Comparison of ENCODE assay signal across 21 mouse cellular contexts in genomic region chr2:130125279-130126059, GRCm38 (mm10). TPM values are rescaled to one million over a fixed set of nuclear protein-coding genes. Genes with fewer than 3 reads are reported as not detected.
DNase-seq lines count a peak whose midpoint lies in the region; ATAC-seq and TF ChIP-seq lines count a peak whose summit lies in the region.
"Had no signal": no experiment of that assay in that cellular context is flagged by ENCODE, and none has a peak within 500 bp of the region (broad histone marks: within the 10 kb centered on the region; RNA-seq: fewer than 3 reads in every experiment).

No protein-coding gene starts in this region.

- H3K27me3 ChIP-seq in neural tube, embryonic 13.5 days, result no peaks in the 10 kb centered on the region
- H3K27me3 ChIP-seq in forebrain, postnatal 0 days (ENCODE audit: insufficient read depth, low read length), result no peaks in the 10 kb centered on the region
- no peaks in the 10 kb centered on the region for H3K27me3 ChIP-seq in midbrain, embryonic 10.5 days (ENCODE audit: low read depth, poor library complexity, severe bottlenecking)
- no peaks in the 10 kb centered on the region for H3K27me3 ChIP-seq in stomach, postnatal 0 days (ENCODE audit: control insufficient read depth, insufficient read depth, low read length)
- H3K27me3 ChIP-seq in cerebellum, adult 2 months (ENCODE audit: control insufficient read depth, insufficient read depth, low read length), result no peaks in the 10 kb centered on the region
- H3K27me3 ChIP-seq: heart, embryonic 12.5 days; limb, embryonic 12.5 days; liver, embryonic 12.5 days had no signal

- H3K4me1 ChIP-seq in neural tube, embryonic 13.5 days (replicated peaks), result peaks cover 12% of the 10 kb centered on the region; the same call in 1 of the 2 replicates
- H3K4me1 ChIP-seq in forebrain, postnatal 0 days (ENCODE audit: insufficient read depth), result peaks cover 3% of the 10 kb centered on the region; the same call in 1 of the 2 replicates
- peaks cover 14% of the 10 kb centered on the region for H3K4me1 ChIP-seq in midbrain, embryonic 10.5 days
- no peaks in the 10 kb centered on the region for H3K4me1 ChIP-seq in stomach, postnatal 0 days (replicated peaks; ENCODE audit: control insufficient read depth, insufficient read depth)
- peaks cover 10% of the 10 kb centered on the region; the same call in 1 of the 2 replicates for H3K4me1 ChIP-seq in cerebellum, adult 2 months (ENCODE audit: control insufficient read depth, insufficient read depth, low read length)
- H3K4me1 ChIP-seq: heart, embryonic 12.5 days; liver, embryonic 12.5 days; megakaryocyte, embryonic 14.5 days had no signal

- WGBS in neural tube, embryonic 13.5 days, result 55% methylated on average over 6 of the region's 6 CpGs
- 50% methylated on average over 6 of the region's 6 CpGs for WGBS in forebrain, postnatal 0 days
- 67% methylated on average over 6 of the region's 6 CpGs for WGBS in midbrain, embryonic 10.5 days
- WGBS in stomach, postnatal 0 days, result 79% methylated on average over 6 of the region's 6 CpGs
- WGBS in cerebellum, adult 2 months, result 70% methylated on average over 6 of the region's 6 CpGs

- no peak overlapping the region for H3K4me2 ChIP-seq in neural tube, embryonic 13.5 days
- H3K4me2 ChIP-seq in forebrain, postnatal 0 days (ENCODE audit: low read depth), result no peak overlapping the region
- no peak overlapping the region for H3K4me2 ChIP-seq in stomach, postnatal 0 days (replicated peaks; ENCODE audit: low read depth)
- H3K4me2 ChIP-seq: heart, embryonic 12.5 days; limb, embryonic 12.5 days; liver, embryonic 12.5 days had no signal

- no peaks in the 10 kb centered on the region for H3K9me3 ChIP-seq in neural tube, embryonic 13.5 days
- H3K9me3 ChIP-seq in forebrain, postnatal 0 days (ENCODE audit: low read length), result no peaks in the 10 kb centered on the region
- H3K9me3 ChIP-seq in midbrain, embryonic 10.5 days (replicated peaks), result no peaks in the 10 kb centered on the region
- no peaks in the 10 kb centered on the region for H3K9me3 ChIP-seq in stomach, postnatal 0 days (ENCODE audit: control insufficient read depth, low read length)
- H3K9me3 ChIP-seq: heart, embryonic 12.5 days; limb, embryonic 12.5 days; liver, embryonic 12.5 days; megakaryocyte, embryonic 14.5 days had no signal

- ATAC-seq in neural tube, embryonic 13.5 days (ENCODE audit: low read depth), result no peak; the same call in 1 of the 2 replicates
- ATAC-seq in forebrain, postnatal 0 days, result peak; percentile 82
- no peak for ATAC-seq in stomach, postnatal 0 days (ENCODE audit: low FRiP score, low TSS enrichment)
- no peak for ATAC-seq in inflammation-experienced regulatory T-cells, adult 6 months
- ATAC-seq: intestine, embryonic 16.5 days; liver, embryonic 12.5 days had no signal

- no peak for TF ChIP-seq CTCF in forebrain, postnatal 0 days (IDR thresholded peaks at IDR 0.05; ENCODE audit: low read depth)
- TF ChIP-seq CTCF in stomach, postnatal 0 days (IDR thresholded peaks at IDR 0.05; ENCODE audit: low read depth), result no peak
- no peak for TF ChIP-seq CTCF in cerebellum, adult 2 months (IDR thresholded peaks at IDR 0.05; ENCODE audit: borderline replicate concordance, insufficient read depth, low read depth, low read length)

- no peak for TF ChIP-seq EP300 in stomach, postnatal 0 days (optimal IDR thresholded peaks at IDR 0.05)

- no peak for TF ChIP-seq POLR2A in cerebellum, adult 2 months (IDR thresholded peaks at IDR 0.05; ENCODE audit: borderline replicate concordance, insufficient read depth, low read length)

- 0 out of 2 replicates have a peak overlapping the region, but pooled peaks have one; percentile 4 for H3K27ac ChIP-seq in neural tube, embryonic 13.5 days (replicated peaks)
- no peak overlapping the region for H3K27ac ChIP-seq in forebrain, postnatal 0 days (ENCODE audit: low read depth, low read length)
- H3K27ac ChIP-seq in midbrain, embryonic 10.5 days (replicated peaks), result peak overlapping the region; percentile 50; the same call in 1 of the 2 replicates
- H3K27ac ChIP-seq in stomach, postnatal 0 days (replicated peaks), result no peak overlapping the region
- no peak overlapping the region for H3K27ac ChIP-seq in cerebellum, adult 2 months (ENCODE audit: insufficient read depth, low read length)
- H3K27ac ChIP-seq: limb, embryonic 12.5 days; liver, embryonic 12.5 days had no signal

- H3K4me3 ChIP-seq in neural tube, embryonic 13.5 days, result no peak overlapping the region
- no peak overlapping the region for H3K4me3 ChIP-seq in forebrain, postnatal 0 days (ENCODE audit: low read depth, low read length)
- no peak overlapping the region for H3K4me3 ChIP-seq in midbrain, embryonic 10.5 days
- H3K4me3 ChIP-seq in stomach, postnatal 0 days (ENCODE audit: low read depth, low read length), result no peak overlapping the region
- H3K4me3 ChIP-seq in cerebellum, adult 2 months (replicated peaks; ENCODE audit: insufficient read depth, low read depth, low read length), result no peak overlapping the region
- H3K4me3 ChIP-seq: heart, embryonic 12.5 days; limb, embryonic 12.5 days; liver, embryonic 12.5 days; megakaryocyte, embryonic 14.5 days had no signal

- H3K36me3 ChIP-seq in neural tube, embryonic 13.5 days, result no peaks in the 10 kb centered on the region
- H3K36me3 ChIP-seq in forebrain, postnatal 0 days (ENCODE audit: insufficient read depth), result no peaks in the 10 kb centered on the region
- no peaks in the 10 kb centered on the region for H3K36me3 ChIP-seq in midbrain, embryonic 10.5 days
- no peaks in the 10 kb centered on the region for H3K36me3 ChIP-seq in stomach, postnatal 0 days (ENCODE audit: control insufficient read depth, insufficient read depth, low read length)
- H3K36me3 ChIP-seq: heart, embryonic 12.5 days; limb, embryonic 12.5 days; liver, embryonic 12.5 days had no signal

- DNase-seq in neural tube, embryonic 10.5 days (ENCODE audit: extremely low spot score, low spot score), result no peak
- DNase-seq in forebrain, postnatal 0 days, result peak; percentile 32
- peak; percentile 21 for DNase-seq in midbrain, embryonic 10.5 days (ENCODE audit: low spot score)
- DNase-seq in stomach, postnatal 0 days (ENCODE audit: low spot score), result peak; percentile 4
- no peak for DNase-seq in cerebellum, adult 2 months
- DNase-seq: adrenal gland, adult 8-10 months; cerebellum, postnatal 10 days; heart, postnatal 14 days; lung, adult 2 months; retina, postnatal 1 day; right cerebral cortex, postnatal 4 days had no signal

- H3K9ac ChIP-seq in neural tube, embryonic 13.5 days, result no peak overlapping the region
- H3K9ac ChIP-seq in forebrain, postnatal 0 days, result no peak overlapping the region
- no peak overlapping the region for H3K9ac ChIP-seq in stomach, postnatal 0 days (ENCODE audit: low read length)
- H3K9ac ChIP-seq: heart, embryonic 12.5 days; limb, embryonic 12.5 days; liver, embryonic 12.5 days had no signal

RNA-seq across cellular contexts. Expression of gene Tgm6, which starts 13.3 kb away (rescaled TPM):
- polyA plus RNA-seq in neural tube, embryonic 13.5 days (2015; fragmentation: Nextera tagmentation; extraction: Ambion mirVana), result 0.10 TPM in 1 of 2 replicates, not detected in the other
- 0.15 and 0.24 TPM in 2 replicates for total RNA-seq in forebrain, postnatal 0 days (2014; rRNA removed)
- polyA plus RNA-seq in forebrain, postnatal 0 days (2015; fragmentation: Nextera tagmentation; extraction: Ambion mirVana), result 0.29 and 0.33 TPM in 2 replicates
- not detected in 2 replicates for polyA plus RNA-seq in midbrain, embryonic 10.5 days (2016; fragmentation: Nextera tagmentation; extraction: Ambion mirVana)
- polyA plus RNA-seq in stomach, postnatal 0 days (2015; fragmentation: Nextera tagmentation; extraction: Ambion mirVana), result not detected in 2 replicates
- not detected for polyA plus RNA-seq in inflammation-experienced regulatory T-cells, adult 6 months (2017; shearing (Covaris generic))
- polyA plus RNA-seq in cerebellum, adult 2 months (2012; rRNA removed), result 0.07 TPM in 1 of 2 replicates, not detected in the other
- total RNA-seq: adrenal gland, adult 8-10 months; gastrocnemius, adult 8-10 months; granulocyte monocyte progenitor cell, adult 5-6 weeks; heart, postnatal 14 days had no signal
- polyA plus RNA-seq: heart, embryonic 12.5 days; intestine, embryonic 16.5 days; kidney, embryonic 14.5 days; limb, embryonic 12.5 days; liver, embryonic 12.5 days; lung, adult 2 months had no signal

RNA-seq across cellular contexts. Expression of gene Snrpb, which starts 53.7 kb away (rescaled TPM):
- 362 and 366 TPM in 2 replicates for polyA plus RNA-seq in neural tube, embryonic 13.5 days (2015; fragmentation: Nextera tagmentation; extraction: Ambion mirVana)
- total RNA-seq in forebrain, postnatal 0 days (2014; rRNA removed), result 306 TPM in 2 replicates
- 334 and 388 TPM in 2 replicates for polyA plus RNA-seq in forebrain, postnatal 0 days (2015; fragmentation: Nextera tagmentation; extraction: Ambion mirVana)
- polyA plus RNA-seq in midbrain, embryonic 10.5 days (2016; fragmentation: Nextera tagmentation; extraction: Ambion mirVana), result 859 and 934 TPM in 2 replicates
- polyA plus RNA-seq in stomach, postnatal 0 days (2015; fragmentation: Nextera tagmentation; extraction: Ambion mirVana), result 306 and 318 TPM in 2 replicates
- polyA plus RNA-seq in inflammation-experienced regulatory T-cells, adult 6 months (2017; shearing (Covaris generic)), result 100 to 1,000 TPM; 297 to 418 (median 316) TPM
- 168 and 195 TPM in 2 replicates for polyA plus RNA-seq in cerebellum, adult 2 months (2012; rRNA removed)

Comparison
In these comparisons a context has a peak if more than half of its experiments do, and no peak if none do; other contexts are left out.
1. H3K27ac ChIP-seq: peak in neural tube, embryonic 13.5 days (single experiment) and midbrain, embryonic 10.5 days (single experiment); none in forebrain, postnatal 0 days (single experiment), stomach, postnatal 0 days (single experiment) and cerebellum, adult 2 months (single experiment).
2. DNase-seq: peak in forebrain, postnatal 0 days (single experiment), midbrain, embryonic 10.5 days (single experiment) and stomach, postnatal 0 days (single experiment); none in neural tube, embryonic 10.5 days (single experiment) and cerebellum, adult 2 months (0 of 2).